ENCODE assay signal across 9 mouse cellular contexts in genomic region chr5:142896192-142896591, GRCm38 (mm10). TPM values are rescaled to one million over a fixed set of nuclear protein-coding genes. Genes with fewer than 3 reads are reported as not detected.
DNase-seq lines count a peak whose midpoint lies in the region; ATAC-seq and TF ChIP-seq lines count a peak whose summit lies in the region.
"Had no signal": no experiment of that assay in that cellular context is flagged by ENCODE, and none has a peak within 500 bp of the region (broad histone marks: within the 10 kb centered on the region; RNA-seq: fewer than 3 reads in every experiment).

No protein-coding gene starts in this region.

- TF ChIP-seq CTCF in embryonic fibroblast, embryonic 13.5 days (IDR thresholded peaks at IDR 0.05; ENCODE audit: borderline replicate concordance, insufficient read depth, low read length): no peak; the same call in 1 of the 2 replicates

- intact Hi-C loops in gastrocnemius, postnatal 14 days (cut with DNase I; ENCODE audit: low total_unique reads): no loop called here

- TF ChIP-seq POLR2A in embryonic fibroblast, embryonic 13.5 days (IDR thresholded peaks at IDR 0.05; ENCODE audit: low read depth, low read length): no peak; the same call in 1 of the 2 replicates

- no peak for ATAC-seq in limb, embryonic 12.5 days (ENCODE audit: insufficient number of reproducible peaks, insufficient read depth, low FRiP score, low TSS enrichment, low read depth)
- ATAC-seq in megakaryocyte progenitor cell, adult 5-6 weeks (replicated peaks; ENCODE audit: poor library complexity): peak; percentile 29; the same call in 1 of the 2 replicates

- DNase-seq in limb, embryonic 10.5 days (ENCODE audit: low spot score): no peak
- peak; percentile 54 for DNase-seq in MN1 (ENCODE audit: low spot score)
- no peak for DNase-seq in cerebellum, adult 9-11 months
- no peak for DNase-seq in gastrocnemius, postnatal 14 days
- DNase-seq: gastrocnemius, postnatal 36 days had no signal

- H3K27me3 ChIP-seq in limb, embryonic 12.5 days: no peaks in the 10 kb centered on the region
- no peaks in the 10 kb centered on the region for H3K27me3 ChIP-seq in limb, embryonic 10.5 days (ENCODE audit: low read depth, poor library complexity, severe bottlenecking)
- H3K27me3 ChIP-seq: limb, embryonic 15.5 days had no signal

- peak overlapping the region; percentile 90; the same call in 1 of the 2 replicates for H3K4me2 ChIP-seq in limb, embryonic 12.5 days

- peaks cover 31% of the 10 kb centered on the region for H3K36me3 ChIP-seq in limb, embryonic 12.5 days
- H3K36me3 ChIP-seq in limb, embryonic 10.5 days: peaks cover 35% of the 10 kb centered on the region

- no peak overlapping the region for H3K9ac ChIP-seq in limb, embryonic 12.5 days (replicated peaks)

- no peaks in the 10 kb centered on the region for H3K9me3 ChIP-seq in limb, embryonic 12.5 days
- no peaks in the 10 kb centered on the region for H3K9me3 ChIP-seq in limb, embryonic 10.5 days (replicated peaks)
- H3K9me3 ChIP-seq: limb, embryonic 15.5 days had no signal

- 84% methylated on average over 10 of the region's 10 CpGs for WGBS in limb, embryonic 12.5 days
- 87% methylated on average over 10 of the region's 10 CpGs for WGBS in limb, embryonic 10.5 days

- no peak overlapping the region for H3K4me3 ChIP-seq in limb, embryonic 12.5 days (replicated peaks)
- no peak overlapping the region for H3K4me3 ChIP-seq in limb, embryonic 10.5 days
- H3K4me3 ChIP-seq in embryonic fibroblast, embryonic 13.5 days (ENCODE audit: insufficient read depth, low read length): peak overlapping the region; percentile 75; the same call in 1 of the 2 replicates

- H3K4me1 ChIP-seq in limb, embryonic 12.5 days (replicated peaks): peaks cover 18% of the 10 kb centered on the region
- H3K4me1 ChIP-seq in limb, embryonic 10.5 days: peaks cover 21% of the 10 kb centered on the region
- 0 out of 2 replicates have a peak, but pooled peaks cover 3% of the 10 kb centered on the region for H3K4me1 ChIP-seq in embryonic fibroblast, embryonic 13.5 days (ENCODE audit: control insufficient read depth, insufficient read depth, low read length)

- no peak overlapping the region for H3K27ac ChIP-seq in limb, embryonic 12.5 days
- no peak overlapping the region for H3K27ac ChIP-seq in limb, embryonic 10.5 days
- H3K27ac ChIP-seq in embryonic fibroblast, embryonic 13.5 days (ENCODE audit: insufficient read depth, low read length): no peak overlapping the region

RNA-seq across cellular contexts. Expression of gene Fbxl18, which starts 1.0 kb away (rescaled TPM):
- 13.0 and 13.1 TPM in 2 replicates for polyA plus RNA-seq in limb, embryonic 12.5 days (2016; fragmentation: Nextera tagmentation; extraction: Ambion mirVana)
- 20.9 and 22.8 TPM in 2 replicates for polyA plus RNA-seq in limb, embryonic 10.5 days (2016; fragmentation: Nextera tagmentation; extraction: Ambion mirVana)
- polyA plus RNA-seq in embryonic fibroblast, embryonic 13.5 days (2011; ENCODE audit: insufficient read length, low read depth, missing spikeins): 8.7 and 8.8 TPM in 2 replicates
- total RNA-seq in megakaryocyte progenitor cell, adult 5-6 weeks (2015): 1.9 and 2.2 TPM in 2 replicates
- total RNA-seq in megakaryocyte progenitor cell, adult 5-6 weeks (2017): 2.4 and 2.6 TPM in 2 replicates
- 1 to 10 TPM; 5.8 to 7.1 TPM for total RNA-seq in gastrocnemius, postnatal 14 days (2021)

RNA-seq across cellular contexts. Expression of gene Actb, which starts 10.4 kb away (rescaled TPM):
- polyA plus RNA-seq in limb, embryonic 12.5 days (2016; fragmentation: Nextera tagmentation; extraction: Ambion mirVana): 12,553 and 13,538 TPM in 2 replicates
- polyA plus RNA-seq in limb, embryonic 10.5 days (2016; fragmentation: Nextera tagmentation; extraction: Ambion mirVana): 13,950 and 14,682 TPM in 2 replicates
- polyA plus RNA-seq in embryonic fibroblast, embryonic 13.5 days (2011; ENCODE audit: insufficient read length, low read depth, missing spikeins): 7,994 and 9,776 TPM in 2 replicates
- total RNA-seq in megakaryocyte progenitor cell, adult 5-6 weeks (2015): 5,014 and 5,318 TPM in 2 replicates
- 3,372 and 3,558 TPM in 2 replicates for total RNA-seq in megakaryocyte progenitor cell, adult 5-6 weeks (2017)
- total RNA-seq in gastrocnemius, postnatal 14 days (2021): 1,000 to 10,000 TPM in 1 of 2 experiments, 100 to 1,000 TPM in 1; 856 to 1,248 TPM
